Mouse (Mus musculus) heart, postnatal 36 days (tissue): ENCODE data around the gene Tmco3. TPM values are rescaled to one million over a fixed set of nuclear protein-coding genes. Genes with fewer than 3 reads are reported as not detected.
A peak's percentile ranks its signal among the peaks of the same experiment; 100 is the strongest.

Source experiments
- DNase-seq, 2 experiments: peaks; one replicate each; pipeline ENCODE4 v3.0.0; 2021 to 2022
- intact Hi-C: fragments of 180-260 bp; cut with DNase I; formaldehyde crosslinking; loops from one replicate; pipeline ENCODE4 v1.15.1; 2025
- total RNA-seq, 2 experiments: library from RNA; stranded (reverse); gene quantifications; 2 replicates each; pipeline ENCODE4 v1.2.3; 2021

The Tmco3 gene
- 10 to 100 TPM; 29.4 to 29.7 TPM for total RNA-seq

DNA sequence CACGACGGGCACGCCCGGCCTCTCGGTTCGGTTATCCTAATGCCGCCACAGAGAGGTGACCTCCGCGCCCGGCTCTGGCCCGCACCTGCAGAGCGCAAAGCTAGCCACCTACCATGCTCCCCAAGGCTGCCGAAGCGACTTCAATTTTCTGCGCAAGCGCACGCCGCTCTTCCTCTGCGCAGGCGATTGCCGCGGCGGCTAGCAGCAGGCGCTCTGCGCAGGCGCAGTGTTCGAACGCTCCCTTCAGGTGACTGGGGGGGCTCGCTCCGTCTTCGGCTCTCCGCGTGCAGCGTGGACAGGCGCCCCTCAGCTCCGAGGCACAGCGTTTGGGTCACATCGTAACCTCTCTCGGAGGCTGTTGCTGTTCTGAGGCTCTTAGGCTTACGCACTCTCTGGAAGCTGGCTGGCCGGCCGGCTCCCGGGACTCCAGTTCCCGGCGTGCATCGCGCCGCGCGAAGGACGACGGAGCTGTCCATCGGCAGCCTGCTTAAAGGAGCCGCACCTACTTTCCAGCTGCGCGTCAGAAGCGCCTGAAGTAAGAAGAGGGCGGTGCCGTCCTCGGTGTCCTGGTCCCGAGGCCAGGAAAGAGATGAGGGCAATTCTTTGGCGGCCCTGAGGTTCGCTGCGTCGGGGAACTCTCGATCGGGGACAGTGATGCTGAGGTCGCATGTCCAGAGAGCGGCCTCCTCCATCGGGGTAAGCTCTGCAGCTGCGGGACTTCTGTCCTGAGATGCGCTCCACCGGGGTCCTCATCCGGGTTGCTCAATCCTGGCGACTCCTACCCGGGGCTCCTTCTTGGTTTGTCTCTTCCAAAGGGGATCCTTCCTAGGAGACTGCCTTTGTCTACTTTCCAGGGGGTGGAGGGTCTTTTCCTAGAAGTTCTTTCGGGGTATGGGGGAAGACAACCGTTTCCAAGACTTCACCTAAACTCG is at the start of gene Tmco3, which contains the start of gene Dcun1d2:
TSS of gene Tmco3 (plus strand) at position 499 of the 932 bp plus-strand sequence.
TSS of gene Dcun1d2 (minus strand) at position 440 of the 932 bp plus-strand sequence.
- intact Hi-C loops: loop anchor here (10.0 kb wide), 1 partner anchor 497 kb away; the partner anchor contains the start of gene Upf3a
- DNase-seq: peak; percentile 96 to 99

DNA sequence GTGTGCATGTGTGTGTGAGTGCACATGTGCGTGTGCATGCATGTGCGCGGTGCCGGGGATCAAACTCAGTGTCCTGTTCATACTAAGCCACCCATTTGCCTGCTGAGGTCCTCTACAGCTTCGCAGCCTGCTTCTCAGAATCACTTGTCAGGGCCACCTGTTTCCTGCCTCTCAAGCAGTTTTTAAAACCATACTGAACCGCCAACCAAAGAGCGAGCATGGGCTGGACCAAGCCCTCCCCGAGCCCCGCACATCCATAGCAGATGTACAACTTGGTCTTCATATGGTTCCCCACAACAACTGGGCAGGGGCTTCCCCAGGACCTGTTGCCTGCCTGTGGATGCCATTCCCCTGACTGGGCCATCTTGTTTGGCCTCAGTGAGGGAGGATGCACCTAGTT is 47.9 kb upstream of the Tmco3 start:
- intact Hi-C loops: no loop called here
- no peak for DNase-seq

DNA sequence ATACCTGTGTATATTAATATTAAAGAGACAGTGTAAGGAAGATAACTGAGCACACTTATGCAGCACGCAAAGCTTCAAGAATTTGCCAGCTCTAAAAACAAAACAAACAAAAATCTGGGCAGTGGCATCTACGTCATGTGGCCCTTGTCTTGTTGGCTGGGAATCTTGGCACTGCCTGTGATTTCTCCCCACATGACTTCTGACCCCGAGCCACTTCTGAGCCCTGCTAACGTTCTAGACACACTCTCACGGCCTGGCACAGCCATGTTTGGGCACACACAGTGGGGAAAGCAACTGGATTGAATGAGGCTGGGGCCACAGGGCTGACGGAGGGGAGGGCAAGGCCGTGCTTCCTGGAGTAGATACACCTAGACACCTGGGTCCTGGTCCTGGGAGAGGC is 47.3 kb upstream of the Tmco3 start:
- no peak for DNase-seq
- intact Hi-C loops: no loop called here

DNA sequence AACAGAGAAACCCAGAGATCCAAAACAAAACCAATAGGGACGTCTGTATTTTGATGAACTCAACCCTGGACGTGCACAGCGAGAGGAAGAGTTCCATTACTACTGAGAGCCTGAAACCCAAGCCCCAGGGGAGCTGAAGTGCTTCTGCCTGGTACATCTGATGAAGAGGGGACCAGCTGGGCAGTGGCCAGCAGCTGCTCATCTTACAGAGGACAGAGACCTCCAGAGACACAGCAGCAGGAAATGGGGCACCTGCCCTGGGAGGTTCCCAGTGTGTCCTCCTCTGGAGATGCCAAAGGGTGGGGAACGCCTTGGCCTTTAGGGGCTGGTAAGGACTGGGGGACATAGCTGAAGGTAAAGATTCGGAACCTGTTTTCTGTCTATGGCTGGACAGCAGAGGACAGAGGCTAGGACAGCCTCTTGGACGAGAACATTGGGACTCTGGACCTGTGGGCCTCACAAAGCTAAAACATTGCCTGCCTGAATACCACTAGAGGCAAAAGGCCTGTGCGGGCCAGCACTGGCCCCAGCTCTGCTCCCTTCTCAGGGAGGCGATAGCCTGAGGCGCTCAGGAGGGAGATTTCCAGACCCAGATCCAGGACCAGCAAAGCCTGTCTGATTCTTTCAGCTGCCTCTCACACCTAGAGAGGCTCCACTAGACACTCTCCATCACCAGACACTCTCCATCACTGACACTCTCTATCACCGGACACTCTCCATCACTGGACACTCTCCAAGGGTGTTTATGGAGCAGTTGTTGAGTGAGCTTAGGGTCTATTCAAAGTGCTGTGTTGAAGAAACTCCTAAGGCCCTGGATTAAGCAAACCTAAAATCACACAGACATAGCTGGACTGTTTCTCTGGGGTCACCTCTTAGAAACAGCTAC is 44.8 kb upstream of the Tmco3 start:
- no peak for DNase-seq
- intact Hi-C loops: no loop called here

DNA sequence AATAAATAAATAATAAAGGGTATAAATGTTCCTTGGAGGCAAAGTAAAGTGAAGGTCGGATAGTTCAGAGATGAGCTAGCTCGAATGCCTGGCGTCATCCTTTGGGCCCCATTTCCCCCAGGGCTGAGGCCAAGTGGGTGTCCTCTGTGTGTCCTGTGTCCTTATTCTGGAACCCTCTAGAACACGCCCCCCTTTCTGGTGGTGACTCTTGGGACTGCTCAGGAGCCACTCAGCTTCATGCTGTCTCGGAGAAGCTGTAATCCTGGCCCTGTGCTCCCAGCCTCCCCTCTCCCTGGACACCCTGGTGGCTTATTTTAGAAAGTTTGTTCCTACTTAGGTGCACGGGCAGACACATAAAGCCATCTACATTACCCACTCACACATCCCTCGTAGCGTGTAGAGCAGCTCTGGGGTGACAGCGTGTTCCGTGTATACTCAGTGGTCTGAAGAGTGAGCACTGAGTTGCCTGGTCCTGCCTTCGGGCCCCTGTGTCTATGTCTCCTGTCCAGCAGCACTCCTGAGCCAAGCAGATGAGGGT is 43.6 kb upstream of the Tmco3 start:
- DNase-seq: no peak

DNA sequence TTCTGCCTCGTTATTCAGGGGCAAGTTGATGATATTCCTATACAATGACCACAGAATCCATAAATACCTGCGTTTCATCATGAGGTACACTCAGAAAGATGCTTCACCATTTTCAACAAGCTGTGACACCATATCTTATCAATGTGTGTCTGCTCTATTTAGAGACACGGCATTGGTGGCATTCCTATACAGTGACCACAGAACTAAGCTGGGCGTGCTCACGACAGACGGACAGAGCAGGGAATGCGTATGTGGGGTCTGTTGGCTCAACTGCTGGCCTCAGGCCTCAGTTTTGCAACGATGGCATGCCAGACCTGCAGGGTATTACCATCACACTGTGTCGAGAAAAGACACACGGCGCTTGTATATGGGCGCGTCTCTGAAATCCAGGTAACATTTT is 35.2 kb upstream of the Tmco3 start:
- peak in 1 of 2 experiments; percentile 25 for DNase-seq
- intact Hi-C loops: loop anchor here (5.0 kb wide), 1 partner anchor 41 kb away; no protein-coding TSS in a partner anchor

More for the DNA sequence above, 43.6 kb upstream of the Tmco3 start:
- intact Hi-C loops: no loop called here

DNA sequence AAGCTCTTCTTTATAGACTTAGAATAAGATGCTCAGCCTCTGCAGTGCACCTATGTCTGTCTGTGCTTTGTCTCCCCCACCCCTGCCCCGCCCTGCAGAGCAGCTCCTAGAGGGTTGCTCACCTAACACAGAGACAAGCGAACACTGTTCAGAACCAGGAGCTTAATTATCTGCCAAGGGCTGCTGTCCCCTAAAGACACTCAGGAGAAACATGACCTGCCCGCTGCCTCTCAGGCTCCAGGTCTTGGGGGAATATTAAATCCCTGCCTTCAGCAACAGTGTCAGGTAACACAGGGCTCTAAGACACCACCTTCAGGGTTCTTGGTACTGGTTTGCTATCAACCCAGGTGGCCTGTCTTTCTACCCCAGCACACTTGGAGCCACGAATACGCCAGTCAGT is 34.6 kb upstream of the Tmco3 start:
- DNase-seq: no peak

DNA sequence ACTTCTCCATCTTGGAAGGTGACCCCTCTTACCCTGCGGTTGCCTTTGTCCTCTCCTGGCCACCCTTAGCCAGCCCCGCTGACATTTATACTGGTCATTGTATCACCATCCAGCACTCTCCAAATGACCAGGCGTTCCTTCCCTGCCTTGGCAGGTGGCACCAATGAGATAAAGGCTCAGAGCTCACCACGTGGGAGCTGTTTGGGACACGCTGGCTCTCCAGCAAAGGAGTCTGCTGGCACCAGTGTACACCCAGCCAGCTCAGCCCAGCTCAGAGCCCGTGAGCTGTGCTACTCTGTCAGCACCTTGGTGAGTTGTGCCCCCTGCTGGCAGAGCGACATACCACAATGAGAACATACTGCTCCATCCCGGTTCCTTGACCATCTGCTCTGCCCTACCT is 34.0 kb upstream of the Tmco3 start, which contains the start of gene Adprhl1:
TSS of gene Adprhl1 (minus strand) at position 144 of the 400 bp plus-strand sequence.
- intact Hi-C loops: loop anchor here (5.0 kb wide), 1 partner anchor 42 kb away; no protein-coding TSS in a partner anchor

More for the DNA sequence above, 34.6 kb upstream of the Tmco3 start:
- intact Hi-C loops: loop anchor here (5.0 kb wide), 1 partner anchor 41 kb away; no protein-coding TSS in a partner anchor

DNA sequence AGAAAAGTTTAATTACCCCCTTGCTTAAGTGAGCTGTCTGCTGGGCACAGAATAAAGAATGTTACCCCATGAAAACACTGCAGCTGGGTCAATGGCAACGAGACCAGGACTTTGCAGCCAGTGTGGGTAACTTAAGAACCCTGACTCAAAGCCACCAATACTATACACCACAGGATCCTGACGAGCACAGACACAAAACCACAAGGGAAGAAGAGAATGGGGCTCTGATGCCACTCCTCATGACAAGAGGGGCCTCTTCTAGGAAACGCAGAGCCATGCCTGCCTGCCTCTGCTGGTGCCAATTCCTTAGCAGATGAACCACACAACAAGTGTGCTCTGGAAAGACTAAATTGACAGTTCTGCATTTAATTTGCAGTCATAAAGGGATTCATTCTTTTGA is 24.6 kb upstream of the Tmco3 start:
- DNase-seq: no peak
- intact Hi-C loops: loop anchor here (5.0 kb wide), 1 partner anchor 141 kb away; no protein-coding TSS in a partner anchor

More for the DNA sequence above, 34.0 kb upstream of the Tmco3 start, which contains the start of gene Adprhl1:
- peak; percentile 69 to 74 for DNase-seq

DNA sequence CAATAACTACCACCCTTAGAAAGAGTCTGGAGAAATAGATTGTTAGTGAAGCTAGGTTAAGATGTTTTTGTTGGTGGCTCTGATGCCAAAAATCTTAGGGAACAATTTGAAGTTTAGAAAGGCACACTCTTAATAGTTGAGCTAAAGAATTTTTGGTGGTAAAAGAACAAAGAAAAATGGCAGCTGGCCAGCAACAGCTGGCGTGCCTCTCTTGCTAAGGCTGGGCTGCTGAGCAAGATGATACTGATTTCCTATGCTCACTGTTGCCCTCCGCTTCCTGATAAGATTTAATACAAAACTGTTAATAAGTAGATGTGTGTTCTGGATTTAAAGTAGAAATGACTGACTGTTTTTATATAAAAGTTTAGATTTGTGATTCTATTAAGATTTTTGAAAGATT is 20.4 kb upstream of the Tmco3 start:
- intact Hi-C loops: no loop called here
- DNase-seq: no peak

DNA sequence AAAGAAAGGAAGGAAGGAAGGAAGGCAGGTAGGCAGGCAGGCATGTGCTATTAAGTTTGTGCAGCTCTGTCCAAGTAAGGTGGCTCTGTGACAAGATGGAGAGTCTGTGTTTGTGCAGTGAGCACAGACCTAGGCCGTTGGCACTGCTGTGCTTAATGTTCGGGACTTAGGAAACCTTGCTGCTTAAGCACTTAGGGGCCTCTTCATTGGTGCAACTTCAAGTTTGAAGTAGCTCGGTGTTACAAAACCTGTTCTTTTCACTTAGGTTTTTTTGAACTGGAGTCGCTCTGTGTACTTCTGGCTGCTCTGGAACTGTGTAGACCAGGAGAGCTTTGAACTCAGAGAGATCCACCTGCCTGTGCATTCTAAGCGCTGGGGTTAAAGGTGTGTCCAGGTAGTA is 15.2 kb upstream of the Tmco3 start:
- DNase-seq: no peak
- intact Hi-C loops: no loop called here

DNA sequence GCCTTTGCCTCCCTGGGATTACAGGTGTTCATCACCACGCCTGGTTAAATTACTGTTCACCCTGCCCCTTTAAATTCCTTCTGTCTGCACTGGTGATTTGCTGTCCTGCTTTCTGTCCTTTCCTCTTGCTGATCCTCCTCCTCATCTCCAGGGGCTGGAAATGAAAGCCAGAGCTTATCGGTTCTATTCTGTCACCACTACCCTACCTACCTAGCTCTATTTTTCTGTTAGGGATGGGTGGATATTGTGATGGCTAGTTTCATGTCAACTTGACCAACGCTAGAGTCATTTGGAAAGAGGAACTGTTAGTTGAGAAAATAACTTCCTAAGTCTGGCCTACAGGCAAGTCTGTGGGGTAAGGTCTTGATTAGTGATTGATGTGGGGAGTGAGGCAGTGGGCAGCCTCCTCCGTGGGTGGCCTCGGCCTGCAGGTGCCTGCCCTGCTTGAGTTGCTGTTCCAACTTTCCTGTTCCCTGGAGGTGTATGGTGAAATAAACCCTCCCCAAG is 11.0 kb upstream of the Tmco3 start:
- intact Hi-C loops: no loop called here
- no peak for DNase-seq

DNA sequence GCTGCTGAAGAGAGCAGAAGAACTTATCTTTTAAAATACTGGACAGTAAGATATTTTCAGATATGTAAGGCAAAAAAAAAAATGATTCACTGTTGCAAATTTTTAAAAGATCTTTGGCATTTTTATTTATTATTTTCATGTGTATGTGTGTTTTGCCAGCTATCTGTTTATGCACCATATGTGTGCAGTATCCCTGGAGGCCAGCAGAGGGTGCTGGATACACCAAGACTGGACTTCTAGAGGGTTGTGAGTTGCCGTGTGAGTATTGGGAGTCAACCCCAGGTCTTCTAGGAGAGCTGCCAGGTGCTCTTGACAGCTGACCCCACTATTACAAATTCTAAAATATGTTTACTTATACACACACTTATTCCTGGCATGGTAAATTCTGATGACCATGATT is 4.8 kb upstream of the Tmco3 start:
- DNase-seq: no peak
- intact Hi-C loops: loop anchor here (10.0 kb wide), 1 partner anchor 502 kb away; the partner anchor contains the start of gene Upf3a

DNA sequence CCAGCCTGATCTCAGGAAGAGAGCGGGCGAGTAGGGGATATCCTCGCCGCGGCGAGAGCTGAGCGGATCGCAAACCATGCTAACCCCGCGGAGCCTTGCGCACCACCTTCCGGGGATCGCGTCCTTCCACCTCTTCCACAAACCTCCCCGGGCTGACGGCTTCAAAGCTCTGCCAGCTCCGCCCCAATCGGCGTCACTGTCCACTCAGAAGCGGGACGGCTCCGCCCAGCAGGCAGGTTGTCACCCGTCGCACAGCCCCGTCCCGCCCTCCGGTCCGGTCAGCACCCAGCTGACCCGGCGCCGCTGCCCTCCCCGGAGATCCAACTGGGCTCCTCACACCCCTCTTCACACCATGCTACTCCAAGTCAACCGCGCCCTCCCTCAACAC is 692 bp upstream of the Tmco3 start:
- peak in 1 of 2 experiments; percentile 86 for DNase-seq
- intact Hi-C loops: loop anchor here (10.0 kb wide), 1 partner anchor 498 kb away; the partner anchor contains the start of gene Upf3a

DNA sequence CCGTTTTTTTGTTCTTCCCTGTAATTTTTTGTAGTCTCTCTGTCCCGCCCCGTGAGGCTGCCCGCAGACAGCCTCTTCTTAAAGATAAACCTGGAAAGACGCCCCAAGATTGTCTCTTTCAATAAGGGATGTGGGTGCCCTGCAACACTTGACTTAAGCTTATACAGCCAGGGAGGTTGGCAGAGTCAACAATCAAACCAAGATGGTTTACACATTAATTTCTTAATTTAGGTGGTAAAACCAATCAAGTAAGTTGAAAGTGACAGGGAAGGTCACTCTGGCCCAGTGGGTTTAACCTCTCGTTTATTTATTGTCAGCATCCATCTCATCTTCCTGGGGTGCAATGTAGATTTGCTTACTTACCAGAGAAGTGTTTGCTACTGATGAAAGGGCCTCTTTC is 656 bp downstream of the Tmco3 start:
- intact Hi-C loops: loop anchor here (10.0 kb wide), 1 partner anchor 496 kb away; the partner anchor contains the start of gene Upf3a

DNA sequence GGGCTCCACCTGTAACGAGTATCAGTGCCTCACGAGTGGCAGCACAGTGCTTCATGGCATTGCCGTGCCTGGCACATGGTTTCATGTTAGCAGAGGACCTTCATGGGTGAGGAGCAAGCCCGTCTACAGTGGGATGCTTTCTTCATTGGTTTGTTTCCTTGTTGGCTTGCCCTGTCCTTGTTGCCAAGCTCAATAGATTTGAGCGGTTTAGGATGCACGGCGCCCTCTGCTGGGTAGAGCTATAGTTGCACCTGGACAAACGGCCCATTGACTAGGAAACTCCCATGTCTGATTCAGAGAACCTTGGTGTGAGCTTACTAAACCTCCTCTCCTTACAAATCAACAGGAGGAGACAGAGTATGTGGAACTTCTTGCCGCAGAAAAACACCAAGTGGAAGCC is 4.4 kb downstream of the Tmco3 start:
- intact Hi-C loops: no loop called here

More for the DNA sequence above, 656 bp downstream of the Tmco3 start:
- no peak for DNase-seq

DNA sequence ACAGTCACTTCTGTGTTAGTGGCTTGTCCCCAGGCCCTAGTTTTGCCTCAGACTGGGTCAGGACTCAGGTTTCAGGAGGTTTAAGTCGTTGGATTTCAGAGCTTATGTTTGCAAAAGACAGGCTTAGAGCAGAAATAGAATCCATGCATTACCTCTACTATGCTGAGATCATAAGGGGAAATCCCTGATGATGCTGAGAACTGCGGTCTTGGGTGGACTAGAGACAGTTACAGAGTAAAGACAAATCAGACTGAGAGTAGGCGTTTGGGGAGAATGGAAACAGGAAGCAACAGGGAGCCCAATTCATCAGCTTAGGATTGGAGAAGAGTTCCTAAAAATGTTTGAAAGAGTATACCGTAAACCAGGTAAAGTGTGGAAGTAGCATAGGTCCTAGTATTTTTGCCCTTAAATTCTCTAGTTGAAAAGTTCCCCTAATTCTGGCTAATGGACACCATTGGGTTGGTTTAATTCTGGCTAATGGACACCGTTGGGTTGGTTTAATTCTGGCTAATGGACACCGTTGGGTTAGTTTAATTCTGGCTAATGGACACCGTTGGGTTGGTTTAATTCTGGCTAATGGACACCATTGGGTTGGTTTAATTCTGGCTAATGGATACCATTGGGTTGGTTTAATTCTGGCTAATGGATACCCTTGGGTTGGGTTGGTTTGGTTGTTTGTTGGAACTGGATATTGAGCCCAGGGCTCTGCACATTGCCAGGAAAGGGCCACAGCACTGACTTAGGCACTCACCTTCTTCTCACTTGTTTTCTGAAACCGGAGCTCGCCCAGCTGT is 5.9 kb downstream of the Tmco3 start:
- intact Hi-C loops: no loop called here
- no peak for DNase-seq

More for the DNA sequence above, 4.4 kb downstream of the Tmco3 start:
- DNase-seq: peak; percentile 72 to 81

DNA sequence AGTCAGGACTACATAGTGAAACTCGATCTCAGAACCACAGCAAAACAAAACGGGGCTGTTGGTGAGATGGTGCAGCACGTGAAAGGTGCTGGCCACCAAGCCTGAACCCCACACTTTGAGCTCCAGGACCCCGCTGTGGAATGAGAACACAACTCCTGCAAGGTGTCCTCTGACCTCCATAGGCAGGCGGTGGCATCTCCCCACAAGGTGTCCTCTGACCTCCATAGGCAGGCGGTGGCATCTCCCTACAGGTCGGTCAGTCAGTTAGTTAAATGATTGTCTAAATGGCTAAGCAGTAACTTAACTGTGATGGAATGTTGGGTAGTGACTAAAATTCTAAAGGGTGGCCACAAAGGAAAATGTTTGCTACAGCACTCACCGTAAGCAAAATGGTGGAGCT is 11.6 kb downstream of the Tmco3 start:
- intact Hi-C loops: no loop called here
- DNase-seq: no peak

DNA sequence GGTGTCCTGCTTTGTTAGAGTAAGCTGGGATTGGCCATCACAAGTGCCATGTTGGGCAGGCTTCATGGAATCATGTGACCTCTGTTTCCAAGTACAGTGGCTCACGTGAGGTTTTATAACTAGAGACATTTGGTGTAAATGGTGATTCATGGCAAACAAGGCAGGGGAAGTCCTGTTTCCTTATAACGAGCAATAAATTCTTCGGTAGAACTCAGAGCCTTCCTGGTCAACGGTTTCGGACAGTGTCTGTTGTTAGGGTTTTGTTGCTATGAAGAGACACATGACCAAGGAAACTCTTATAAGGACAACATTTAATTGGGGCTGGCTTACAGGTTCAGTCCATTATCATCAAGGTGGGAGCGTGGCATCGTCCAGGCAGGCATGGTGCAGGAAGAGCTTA is 13.0 kb downstream of the Tmco3 start:
- DNase-seq: no peak
- intact Hi-C loops: no loop called here
